Mouse (Mus musculus) G1E (cell line): ENCODE data around the gene Zmynd19. TPM values are rescaled to one million over a fixed set of nuclear protein-coding genes. Genes with fewer than 3 reads are reported as not detected.

ENCODE experiments used
- ATAC-seq: 2 replicates; pipeline ENCODE4 v1.8.0; 2016; ENCODE audit warnings: mild to moderate bottlenecking; ENCODE audit not compliant: insufficient number of reproducible peaks, poor library complexity, low FRiP score, severe bottlenecking; ENCODE audit errors: extremely low read depth
- DNase-seq: peaks from one replicate; pipeline ENCODE4 v3.0.0; 2012; ENCODE audit warnings: low spot score
- H3K27me3 ChIP-seq: 2 replicates; pipeline ENCODE4 v1.6.1; 2012; ENCODE audit warnings: mild to moderate bottlenecking, low read length, inconsistent platforms; ENCODE audit not compliant: insufficient read depth
- H3K36me3 ChIP-seq: replicated peaks from 2 replicates; pipeline ENCODE3; 2012; ENCODE audit warnings: mild to moderate bottlenecking, inconsistent platforms
- H3K4me1 ChIP-seq: 2 replicates; pipeline ENCODE4 v1.6.1; 2012; ENCODE audit warnings: low read depth, low read length, inconsistent platforms, mixed read lengths; ENCODE audit not compliant: insufficient read depth
- H3K4me3 ChIP-seq: 2 replicates; pipeline ENCODE4 v1.5.1; 2012; ENCODE audit warnings: low read depth, mild to moderate bottlenecking, inconsistent platforms, low read length, moderate library complexity, mixed read lengths
- H3K9me3 ChIP-seq: replicated peaks from 2 replicates; pipeline ENCODE4 v1.6.1; 2012; ENCODE audit warnings: inconsistent platforms
- CTCF ChIP-seq: IDR thresholded peaks from 2 replicates; pipeline ENCODE4 v1.5.1; 2012; ENCODE audit warnings: low read depth, low read length, inconsistent platforms, mixed read lengths
- GATA1 ChIP-seq: IDR thresholded peaks from 2 replicates; pipeline ENCODE4 v1.6.1; 2012; ENCODE audit warnings: borderline replicate concordance, low read length, inconsistent platforms, mixed read lengths
- GATA2 ChIP-seq: IDR thresholded peaks from 2 replicates; pipeline ENCODE4 v1.6.1; 2012; ENCODE audit warnings: low read depth, low read length, inconsistent platforms, borderline replicate concordance
- POLR2AphosphoS5 ChIP-seq: IDR thresholded peaks from 2 replicates; pipeline ENCODE4 v1.6.1; 2012; ENCODE audit warnings: low read depth, low read length, inconsistent platforms; ENCODE audit not compliant: insufficient replicate concordance
- TAL1 ChIP-seq: conservative IDR thresholded peaks from 2 replicates; pipeline ENCODE4 v1.6.1; 2012; ENCODE audit warnings: low read depth, low read length, inconsistent platforms, mixed read lengths
- polyA plus RNA-seq: library from polyadenylated mRNA; stranded (reverse); fragments of >175 nt; gene quantifications from 2 replicates; pipeline ENCODE4 v1.2.3, GENCODE M21; 2012
- total RNA-seq, 2 experiments: library from RNA; stranded (forward) in 1 of 2; stranded (reverse) in 1 of 2; fragments of 200-1000 nt in 1 of 2; fragments of >200 nt in 1 of 2; fragmentation: Nextera tagmentation in 1 of 2; gene quantifications; 2 replicates each; pipeline ENCODE4 v1.2.3; 2014 to 2017

Gene Zmynd19
- total and polyA plus RNA-seq, 3 experiments = 14.8 to 37.0 (median 19.8) TPM

DNA sequence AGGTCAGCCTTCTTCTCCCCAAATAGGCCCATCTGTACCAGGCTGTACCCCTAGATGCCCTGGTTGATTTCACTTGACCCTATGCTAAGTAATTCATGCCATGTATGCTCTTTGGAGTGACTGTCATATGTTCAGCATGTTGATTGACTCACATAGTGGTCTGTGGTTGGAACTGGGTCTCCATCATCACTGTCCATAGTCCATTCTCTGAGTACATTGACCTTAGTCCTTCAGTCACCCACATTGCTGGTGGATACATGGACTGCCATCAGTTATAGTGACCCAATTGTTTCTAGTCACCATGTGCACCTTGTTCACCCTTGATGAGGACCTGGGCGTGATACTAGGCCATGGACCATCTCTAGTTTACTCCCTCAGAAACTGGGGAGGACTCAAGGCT, 57.2 kb downstream of the Zmynd19 start:
- Histone ChIP-seq H3K9me3 (no peaks in the 10 kb centered on the region), H3K4me3 (no peak overlapping the region), H3K36me3 (peaks cover 40% of the 10 kb centered on the region), H3K27me3 (no peaks in the 10 kb centered on the region), H3K4me1 (no peaks in the 10 kb centered on the region)
- TF ChIP-seq GATA1 (no peak), GATA2 (no peak), CTCF (no peak), TAL1 (no peak), POLR2AphosphoS5 (no peak)
- ATAC-seq (no peak), DNase-seq (no peak)

- Histone ChIP-seq H3K4me1 (no peaks in the 10 kb centered on the region), H3K36me3 (peaks cover 36% of the 10 kb centered on the region), H3K9me3 (no peaks in the 10 kb centered on the region), H3K27me3 (no peaks in the 10 kb centered on the region), H3K4me3 (no peak overlapping the region)
- no peak for ATAC-seq
- no peak for TF ChIP-seq TAL1
- no peak for TF ChIP-seq GATA1
- TF ChIP-seq POLR2AphosphoS5 = no peak
- no peak for TF ChIP-seq CTCF
- TF ChIP-seq GATA2 = no peak
- no peak for DNase-seq
These were observed 58.7 kb downstream of the Zmynd19 start for GRCm38 (mm10) chr2:25008250-25008649.

Other genes with a start within 250 kb of the Zmynd19 start
- not detected in 2 replicates for gene Cacna1b, start 186.6 kb upstream of the Zmynd19 start, total RNA-seq (2014; fragmentation: Nextera tagmentation)
- gene Cacna1b, start 186.6 kb upstream of the Zmynd19 start, total RNA-seq (2017) = under 0.01 TPM in 2 replicates
- gene Cacna1b, start 186.6 kb upstream of the Zmynd19 start, polyA plus RNA-seq = not detected in 2 replicates
- 59.0 and 94.7 TPM in 2 replicates for gene Ehmt1, start 30.2 kb upstream of the Zmynd19 start, total RNA-seq (2014; fragmentation: Nextera tagmentation)
- 38.4 and 71.5 TPM in 2 replicates for gene Ehmt1, start 30.2 kb upstream of the Zmynd19 start, total RNA-seq (2017)
- gene Ehmt1, start 30.2 kb upstream of the Zmynd19 start, polyA plus RNA-seq = 81.8 and 85.4 TPM in 2 replicates
- 21.8 and 41.1 TPM in 2 replicates for gene Arrdc1, start 14.5 kb upstream of the Zmynd19 start, total RNA-seq (2014; fragmentation: Nextera tagmentation)
- gene Arrdc1, start 14.5 kb upstream of the Zmynd19 start, total RNA-seq (2017) = 51.1 and 69.4 TPM in 2 replicates
- gene Arrdc1, start 14.5 kb upstream of the Zmynd19 start, polyA plus RNA-seq = 45.7 and 51.6 TPM in 2 replicates
- 22.0 and 25.6 TPM in 2 replicates for gene Dph7, start 12.6 kb downstream of the Zmynd19 start, total RNA-seq (2014; fragmentation: Nextera tagmentation)
- 19.8 and 25.1 TPM in 2 replicates for gene Dph7, start 12.6 kb downstream of the Zmynd19 start, total RNA-seq (2017)
- 25.1 and 29.4 TPM in 2 replicates for gene Dph7, start 12.6 kb downstream of the Zmynd19 start, polyA plus RNA-seq
- gene Mrpl41, start 25.3 kb downstream of the Zmynd19 start, total RNA-seq (2014; fragmentation: Nextera tagmentation) = 41.6 and 51.5 TPM in 2 replicates
- gene Mrpl41, start 25.3 kb downstream of the Zmynd19 start, total RNA-seq (2017) = 128 and 162 TPM in 2 replicates
- gene Mrpl41, start 25.3 kb downstream of the Zmynd19 start, polyA plus RNA-seq = 25.0 and 55.2 TPM in 2 replicates
- gene Pnpla7, start 26.2 kb downstream of the Zmynd19 start, total RNA-seq (2014; fragmentation: Nextera tagmentation) = 33.9 and 34.0 TPM in 2 replicates
- 38.6 and 45.5 TPM in 2 replicates for gene Pnpla7, start 26.2 kb downstream of the Zmynd19 start, total RNA-seq (2017)
- gene Pnpla7, start 26.2 kb downstream of the Zmynd19 start, polyA plus RNA-seq = 3.9 and 5.2 TPM in 2 replicates
- gene Nsmf, start 104.6 kb downstream of the Zmynd19 start, total RNA-seq (2014; fragmentation: Nextera tagmentation) = 28.5 and 36.4 TPM in 2 replicates
- gene Nsmf, start 104.6 kb downstream of the Zmynd19 start, total RNA-seq (2017) = 30.6 and 30.9 TPM in 2 replicates
- gene Nsmf, start 104.6 kb downstream of the Zmynd19 start, polyA plus RNA-seq = 29.5 and 29.7 TPM in 2 replicates
- not detected in 2 replicates for gene Entpd8, start 130.5 kb downstream of the Zmynd19 start, total RNA-seq (2014; fragmentation: Nextera tagmentation)
- gene Entpd8, start 130.5 kb downstream of the Zmynd19 start, total RNA-seq (2017) = not detected in 2 replicates
- gene Entpd8, start 130.5 kb downstream of the Zmynd19 start, polyA plus RNA-seq = not detected in 2 replicates
- gene Noxa1, start 145.4 kb downstream of the Zmynd19 start, total RNA-seq (2014; fragmentation: Nextera tagmentation) = not detected in 2 replicates
- 0.27 and 0.46 TPM in 2 replicates for gene Noxa1, start 145.4 kb downstream of the Zmynd19 start, total RNA-seq (2017)
- gene Noxa1, start 145.4 kb downstream of the Zmynd19 start, polyA plus RNA-seq = 0.08 and 0.12 TPM in 2 replicates
- gene Nrarp, start 231.0 kb downstream of the Zmynd19 start, total RNA-seq (2014; fragmentation: Nextera tagmentation) = not detected in 2 replicates
- 0.16 TPM in 1 of 2 replicates, not detected in the other for gene Nrarp, start 231.0 kb downstream of the Zmynd19 start, total RNA-seq (2017)
- gene Nrarp, start 231.0 kb downstream of the Zmynd19 start, polyA plus RNA-seq = not detected in 2 replicates
- gene Tor4a, start 247.1 kb downstream of the Zmynd19 start, total RNA-seq (2014; fragmentation: Nextera tagmentation) = 13.3 and 17.2 TPM in 2 replicates
- gene Tor4a, start 247.1 kb downstream of the Zmynd19 start, total RNA-seq (2017) = 33.2 and 33.8 TPM in 2 replicates
- 10.8 and 12.3 TPM in 2 replicates for gene Tor4a, start 247.1 kb downstream of the Zmynd19 start, polyA plus RNA-seq